Mouse (Mus musculus) forebrain, postnatal 0 days (tissue): Measurements from ENCODE around the gene Hnrnpa3. TPM values are rescaled to one million over a fixed set of nuclear protein-coding genes. Genes with fewer than 3 reads are reported as not detected.

Experiments
- ATAC-seq: fragments of 200-750 bp; cut with Nextera tagmentation; 2 replicates; pipeline ENCODE4 v1.8.0; 2017; ENCODE audit warnings: mild to moderate bottlenecking, moderate library complexity
- DNase-seq: peaks from one replicate; pipeline ENCODE4 v3.0.0-alpha.2; 2015
- H3K27ac ChIP-seq: fragments of 300-500 bp; sonication (generic); 2 replicates; pipeline ENCODE4 v1.5.1; 2014; ENCODE audit warnings: low read depth, mild to moderate bottlenecking, antibody characterized with exemption, low read length, moderate library complexity, mixed read lengths
- H3K27me3 ChIP-seq: fragments of 300-500 bp; sonication (generic); 2 replicates; pipeline ENCODE4 v1.6.1; 2014; ENCODE audit warnings: mild to moderate bottlenecking, low read length, mixed read lengths; ENCODE audit not compliant: insufficient read depth
- H3K36me3 ChIP-seq: fragments of 300-500 bp; sonication (generic); 2 replicates; pipeline ENCODE4 v1.6.1; 2014; ENCODE audit warnings: mild to moderate bottlenecking, moderate library complexity; ENCODE audit not compliant: insufficient read depth
- H3K4me1 ChIP-seq: fragments of 300-500 bp; sonication (generic); 2 replicates; pipeline ENCODE4 v1.6.1; 2014; ENCODE audit warnings: antibody characterized with exemption; ENCODE audit not compliant: insufficient read depth
- H3K4me2 ChIP-seq: fragments of 300-500 bp; sonication (generic); 2 replicates; pipeline ENCODE4 v1.6.1; 2014; ENCODE audit warnings: low read depth, mild to moderate bottlenecking, moderate library complexity
- H3K4me3 ChIP-seq: fragments of 300-500 bp; sonication (generic); 2 replicates; pipeline ENCODE4 v1.5.1; 2014; ENCODE audit warnings: low read depth, low read length, mixed read lengths
- H3K9ac ChIP-seq: fragments of 300-500 bp; sonication (generic); 2 replicates; pipeline ENCODE4 v1.6.1; 2014; ENCODE audit warnings: mild to moderate bottlenecking
- H3K9me3 ChIP-seq: fragments of 300-500 bp; sonication (generic); 2 replicates; pipeline ENCODE4 v1.6.1; 2016; ENCODE audit warnings: low read length
- CTCF ChIP-seq: sonication (generic); IDR thresholded peaks from 2 replicates; pipeline ENCODE4 v1.5.1; 2016; ENCODE audit warnings: antibody characterized with exemption, control low read depth, low read depth
- WGBS: fragments of 180-500 bp; shearing (Covaris S2); extraction: QIAGEN DNeasy Blood & Tissue Kit; methylation state at CpG from one replicate; pipeline ENCODE4 v1.1.7; 2014; 5-methylcytosine and 5-hydroxymethylcytosine counted together
- polyA plus RNA-seq: library from polyadenylated mRNA; unstranded; fragments of >200 nt; fragmentation: Nextera tagmentation; extraction: Ambion mirVana; gene quantifications from 2 replicates; pipeline ENCODE4 v1.2.1, GENCODE M21; 2015
- total RNA-seq: library from RNA; depleted of rRNA; stranded (reverse); fragments of >200 nt; gene quantifications from 2 replicates; pipeline ENCODE4 v1.2.3, GENCODE M21; 2014

The Hnrnpa3 gene
- total and polyA plus RNA-seq, 2 experiments from 2014 or later: 107 to 132 TPM

- Histone ChIP-seq H3K4me2 (peak overlapping the region; percentile 73), H3K4me1 (peaks cover 15% of the 10 kb centered on the region), H3K27ac (no peak overlapping the region), H3K36me3 (peaks cover 16% of the 10 kb centered on the region), H3K4me3 (peak overlapping the region; percentile 98; the same call in 1 of the 2 replicates), H3K27me3 (no peaks in the 10 kb centered on the region), H3K9me3 (no peaks in the 10 kb centered on the region), H3K9ac (0 out of 2 replicates have a peak overlapping the region, but pooled peaks have one; percentile 95)
- TF ChIP-seq CTCF: no peak
- WGBS: 24% methylated on average over 2 of the region's 2 CpGs
- ATAC-seq: no peak
- no peak for DNase-seq
Observed at GRCm38 (mm10) chr2:75661106-75661505, 2.0 kb downstream of the Hnrnpa3 start.

GRCm38 (mm10) chr2:75669491-75670445 lies 10.7 kb downstream of the Hnrnpa3 start:
- no peak overlapping the region for H3K4me3 ChIP-seq
- no peak for TF ChIP-seq CTCF
- peak; percentile 7 for DNase-seq
- no peaks in the 10 kb centered on the region for H3K9me3 ChIP-seq
- H3K36me3 ChIP-seq: no peaks in the 10 kb centered on the region; the same call in 1 of the 2 replicates
- ATAC-seq: peak; percentile 29
- H3K27ac ChIP-seq: no peak overlapping the region
- WGBS: 39% methylated on average over 14 of the region's 14 CpGs
- H3K27me3 ChIP-seq: no peaks in the 10 kb centered on the region
- no peaks in the 10 kb centered on the region for H3K4me1 ChIP-seq
- no peak overlapping the region for H3K9ac ChIP-seq
- H3K4me2 ChIP-seq: no peak overlapping the region

GRCm38 (mm10) chr2:75670446-75671336 lies 11.6 kb downstream of the Hnrnpa3 start:
- no peaks in the 10 kb centered on the region for H3K27me3 ChIP-seq
- no peak overlapping the region for H3K4me3 ChIP-seq
- no peaks in the 10 kb centered on the region for H3K36me3 ChIP-seq
- no peak overlapping the region for H3K9ac ChIP-seq
- no peak for TF ChIP-seq CTCF
- ATAC-seq (no peak), DNase-seq (no peak)
- no peaks in the 10 kb centered on the region for H3K4me1 ChIP-seq
- H3K4me2 ChIP-seq: no peak overlapping the region
- H3K27ac ChIP-seq: no peak overlapping the region
- H3K9me3 ChIP-seq: no peaks in the 10 kb centered on the region
- 83% methylated on average over 6 of the region's 6 CpGs for WGBS

GRCm38 (mm10) chr2:75671337-75671660 lies 12.2 kb downstream of the Hnrnpa3 start:
- no peaks in the 10 kb centered on the region for H3K4me1 ChIP-seq
- DNase-seq (no peak), ATAC-seq (no peak)
- H3K4me2 ChIP-seq: no peak overlapping the region
- no peaks in the 10 kb centered on the region for H3K27me3 ChIP-seq
- H3K4me3 ChIP-seq: no peak overlapping the region
- TF ChIP-seq CTCF: no peak
- H3K9me3 ChIP-seq: no peaks in the 10 kb centered on the region
- H3K36me3 ChIP-seq: no peaks in the 10 kb centered on the region
- WGBS: 77% methylated on average over 2 of the region's 2 CpGs
- H3K27ac ChIP-seq: no peak overlapping the region
- no peak overlapping the region for H3K9ac ChIP-seq

- WGBS: 81% methylated on average over 3 of the region's 3 CpGs
- Histone ChIP-seq H3K27ac (no peak overlapping the region), H3K4me2 (no peak overlapping the region)
Observed at GRCm38 (mm10) chr2:75672561-75672960, 13.5 kb downstream of the Hnrnpa3 start.

GRCm38 (mm10) chr2:75676567-75676966 lies 17.5 kb downstream of the Hnrnpa3 start:
- Histone ChIP-seq H3K4me3 (no peak overlapping the region), H3K9me3 (no peaks in the 10 kb centered on the region), H3K9ac (no peak overlapping the region), H3K4me1 (no peaks in the 10 kb centered on the region), H3K27ac (no peak overlapping the region), H3K27me3 (no peaks in the 10 kb centered on the region), H3K36me3 (no peaks in the 10 kb centered on the region), H3K4me2 (no peak overlapping the region)
- DNase-seq (no peak), ATAC-seq (no peak)
- no peak for TF ChIP-seq CTCF
- 71% methylated on average over 14 of the region's 14 CpGs for WGBS

More at GRCm38 (mm10) chr2:75672561-75672960, 13.5 kb downstream of the Hnrnpa3 start:
- Histone ChIP-seq H3K4me1 (no peaks in the 10 kb centered on the region), H3K9ac (no peak overlapping the region), H3K36me3 (no peaks in the 10 kb centered on the region), H3K27me3 (no peaks in the 10 kb centered on the region), H3K9me3 (no peaks in the 10 kb centered on the region), H3K4me3 (no peak overlapping the region)
- DNase-seq (no peak), ATAC-seq (no peak)
- no peak for TF ChIP-seq CTCF
